Mouse (Mus musculus) limb, embryonic 14.5 days (tissue): Measurements from ENCODE around the gene Nmrk1. TPM values are rescaled to one million over a fixed set of nuclear protein-coding genes. Genes with fewer than 3 reads are reported as not detected.

ENCODE experiments used
- ATAC-seq: fragments of 200-750 bp; cut with Nextera tagmentation; 2 replicates; pipeline ENCODE4 v1.8.0; 2017; ENCODE audit warnings: low read depth, moderate number of reproducible peaks, moderate TSS enrichment; ENCODE audit not compliant: low FRiP score
- DNase-seq: peaks from one replicate; pipeline ENCODE4 v3.0.0-alpha.2; 2015; ENCODE audit warnings: low spot score
- H3K27ac ChIP-seq: fragments of 300-500 bp; sonication (generic); replicated peaks from 2 replicates; pipeline ENCODE4 v1.5.1; 2014; ENCODE audit warnings: low read depth, mild to moderate bottlenecking, low read length, moderate library complexity, mixed read lengths
- H3K27me3 ChIP-seq: fragments of 300-500 bp; sonication (generic); 2 replicates; pipeline ENCODE4 v1.6.1; 2014; ENCODE audit warnings: low read length, mixed read lengths; ENCODE audit not compliant: control insufficient read depth, insufficient read depth
- H3K36me3 ChIP-seq: fragments of 300-500 bp; sonication (generic); 2 replicates; pipeline ENCODE4 v1.6.1; 2014; ENCODE audit warnings: mild to moderate bottlenecking, low read length, moderate library complexity, mixed read lengths; ENCODE audit not compliant: control insufficient read depth, insufficient read depth
- H3K4me1 ChIP-seq: fragments of 300-500 bp; sonication (generic); 2 replicates; pipeline ENCODE4 v1.6.1; 2014; ENCODE audit warnings: antibody characterized with exemption, low read length, mixed read lengths; ENCODE audit not compliant: control insufficient read depth, insufficient read depth
- H3K4me2 ChIP-seq: fragments of 300-500 bp; sonication (generic); replicated peaks from 2 replicates; pipeline ENCODE4 v1.6.1; 2014; ENCODE audit warnings: low read depth, mild to moderate bottlenecking, low read length, moderate library complexity; ENCODE audit not compliant: severe bottlenecking
- H3K4me3 ChIP-seq: fragments of 300-500 bp; sonication (generic); replicated peaks from 2 replicates; pipeline ENCODE4 v1.5.1; 2014; ENCODE audit warnings: low read length
- H3K9ac ChIP-seq: fragments of 300-500 bp; sonication (generic); 2 replicates; pipeline ENCODE4 v1.6.1; 2014; ENCODE audit warnings: mild to moderate bottlenecking, low read depth, low read length, moderate library complexity; ENCODE audit not compliant: severe bottlenecking
- H3K9me3 ChIP-seq: fragments of 300-500 bp; sonication (generic); 2 replicates; pipeline ENCODE4 v1.6.1; 2016; ENCODE audit warnings: low read length; ENCODE audit not compliant: control insufficient read depth
- POLR2A ChIP-seq: fragments of 200-500 bp; IDR thresholded peaks from 2 replicates; pipeline ENCODE4 v1.8.0; 2012; ENCODE audit warnings: inconsistent platforms, mild to moderate bottlenecking, moderate library complexity, borderline replicate concordance; ENCODE audit not compliant: insufficient read depth, insufficient read length; ENCODE audit errors: extremely low read depth
- WGBS: fragments of 180-500 bp; shearing (Covaris S2); extraction: QIAGEN DNeasy Blood & Tissue Kit; methylation state at CpG from one replicate; pipeline ENCODE4 v1.1.7; 2014; 5-methylcytosine and 5-hydroxymethylcytosine counted together
- polyA plus RNA-seq, 2 experiments: library from polyadenylated mRNA; depleted of rRNA in 1 of 2; stranded (reverse) in 1 of 2; unstranded in 1 of 2; fragments of >200 nt; fragmentation: Nextera tagmentation in 1 of 2; extraction: Ambion mirVana in 1 of 2; gene quantifications; 2 replicates each; pipeline versions ENCODE4 v1.2.1 to v1.2.3; 2012 to 2014

Gene Nmrk1
- polyA plus RNA-seq (2012; rRNA removed) (13.6 and 15.8 TPM in 2 replicates), polyA plus RNA-seq (2014; fragmentation: Nextera tagmentation; extraction: Ambion mirVana) (12.4 TPM in 2 replicates)

- H3K9me3 ChIP-seq = no peaks in the 10 kb centered on the region
- peak within 1 kb of the TSS; percentile 70; the same call in 1 of the 2 replicates for H3K27ac ChIP-seq
- under 1% methylated on average over 49 of the region's 51 CpGs for WGBS
- peaks cover 7% of the 10 kb centered on the region; the same call in 1 of the 2 replicates for H3K4me1 ChIP-seq
- no peaks in the 10 kb centered on the region for H3K36me3 ChIP-seq
- peak; percentile 92 for DNase-seq
- peak; percentile 6; the same call in 1 of the 2 replicates for TF ChIP-seq POLR2A
- H3K9ac ChIP-seq = peak within 1 kb of the TSS; percentile 65
- H3K27me3 ChIP-seq = no peaks in the 10 kb centered on the region
- H3K4me3 ChIP-seq = peak within 1 kb of the TSS; percentile 78
- H3K4me2 ChIP-seq = peak within 1 kb of the TSS; percentile 83
- ATAC-seq = peak; percentile 99
Measured at GRCm38 (mm10) chr19:18631644-18632219, at the start of gene Nmrk1, which contains the start of gene Ostf1. Gene Nmrk1 (plus strand): TSS chr19:18631950. Gene Ostf1 (minus strand): TSS chr19:18631823.

DNA sequence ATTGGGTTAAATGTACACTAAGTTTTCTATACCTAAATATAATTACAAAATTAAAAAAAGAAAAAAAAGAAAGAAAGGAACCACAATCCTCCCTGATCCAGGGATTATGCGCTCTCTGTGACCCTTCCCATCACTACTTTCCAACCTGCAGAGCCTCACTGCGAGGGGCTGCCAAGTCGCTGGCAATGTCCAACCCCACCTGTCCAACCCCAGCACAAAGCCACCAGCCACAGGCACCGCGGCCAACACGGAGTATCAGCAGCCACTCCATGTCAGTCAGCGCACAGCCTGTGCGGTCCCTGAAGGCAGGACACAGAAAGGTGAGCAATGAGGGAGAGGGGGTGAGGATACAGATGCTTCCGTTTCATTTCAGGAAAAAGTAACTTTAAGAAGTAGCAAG, 49.5 kb upstream of the Nmrk1 start:
- TF ChIP-seq POLR2A = no peak
- 87% methylated on average over 9 of the region's 9 CpGs for WGBS
- no peak for DNase-seq
- Histone ChIP-seq H3K27ac (no peak overlapping the region), H3K27me3 (no peaks in the 10 kb centered on the region), H3K4me3 (no peak overlapping the region), H3K4me2 (no peak overlapping the region), H3K4me1 (peaks cover 10% of the 10 kb centered on the region; the same call in 1 of the 2 replicates), H3K36me3 (0 out of 2 replicates have a peak, but pooled peaks cover 6% of the 10 kb centered on the region), H3K9me3 (no peaks in the 10 kb centered on the region), H3K9ac (no peak overlapping the region)
- no peak for ATAC-seq

- DNase-seq = no peak
- no peaks in the 10 kb centered on the region for H3K9me3 ChIP-seq
- no peak overlapping the region for H3K4me3 ChIP-seq
- peaks cover 7% of the 10 kb centered on the region; the same call in 1 of the 2 replicates for H3K4me1 ChIP-seq
- no peak overlapping the region for H3K4me2 ChIP-seq
- no peak overlapping the region for H3K9ac ChIP-seq
- no peak for ATAC-seq
- H3K36me3 ChIP-seq = 0 out of 2 replicates have a peak, but pooled peaks cover 6% of the 10 kb centered on the region
- H3K27ac ChIP-seq = no peak overlapping the region
- H3K27me3 ChIP-seq = no peaks in the 10 kb centered on the region
- WGBS = 84% methylated on average over 6 of the region's 6 CpGs
- TF ChIP-seq POLR2A = no peak
Measured at GRCm38 (mm10) chr19:18582887-18583286, 48.9 kb upstream of the Nmrk1 start.

DNA sequence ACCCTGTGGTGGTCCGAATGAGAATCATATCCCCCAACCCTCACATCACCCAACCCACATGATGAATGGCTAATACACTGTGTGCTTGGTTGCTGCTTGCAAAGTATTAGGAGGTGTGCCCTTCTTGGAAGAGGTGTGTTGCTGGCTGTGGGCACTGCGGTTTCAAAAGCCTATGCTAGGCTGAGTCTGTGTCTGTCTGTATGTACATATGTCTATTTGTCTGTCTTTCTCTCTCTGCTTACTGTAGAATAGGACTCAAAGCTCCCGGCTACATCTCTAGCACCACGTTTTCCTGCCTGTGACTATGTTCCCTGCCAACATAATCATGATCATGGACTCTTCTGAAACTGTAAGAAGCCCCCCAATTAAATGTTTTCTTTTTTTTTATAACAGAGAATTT, 48.0 kb upstream of the Nmrk1 start:
- Histone ChIP-seq H3K9me3 (no peaks in the 10 kb centered on the region), H3K27me3 (no peaks in the 10 kb centered on the region), H3K4me1 (peaks cover 5% of the 10 kb centered on the region; the same call in 1 of the 2 replicates), H3K27ac (no peak overlapping the region), H3K9ac (no peak overlapping the region), H3K36me3 (0 out of 2 replicates have a peak, but pooled peaks cover 6% of the 10 kb centered on the region), H3K4me2 (no peak overlapping the region), H3K4me3 (no peak overlapping the region)
- no peak for ATAC-seq
- DNase-seq = no peak
- WGBS = 91% methylated on average over 4 of the region's 4 CpGs
- no peak for TF ChIP-seq POLR2A

DNA sequence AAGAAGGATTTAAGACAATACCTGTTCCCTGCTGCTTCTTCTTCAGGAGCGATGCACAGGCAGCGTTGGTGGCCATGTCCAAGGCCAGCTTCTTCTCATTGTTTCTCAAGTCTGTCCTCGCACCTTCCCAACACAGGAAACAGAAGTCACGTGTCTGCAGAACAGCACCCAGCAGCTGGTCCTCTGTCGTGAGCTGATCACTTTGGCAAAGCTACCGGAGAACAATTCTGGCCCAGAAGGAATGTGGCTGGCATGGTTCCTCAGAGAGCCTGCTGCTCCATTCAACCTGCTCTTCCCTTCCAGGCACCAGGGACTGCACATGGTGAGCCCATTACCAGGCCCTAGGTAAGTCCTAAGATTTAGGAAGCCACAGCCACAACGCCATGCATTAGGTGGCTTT, 47.1 kb upstream of the Nmrk1 start:
- Histone ChIP-seq H3K4me3 (no peak overlapping the region), H3K4me2 (no peak overlapping the region), H3K36me3 (0 out of 2 replicates have a peak, but pooled peaks cover 6% of the 10 kb centered on the region), H3K27ac (no peak overlapping the region), H3K4me1 (peaks cover 5% of the 10 kb centered on the region; the same call in 1 of the 2 replicates), H3K9me3 (no peaks in the 10 kb centered on the region), H3K27me3 (no peaks in the 10 kb centered on the region), H3K9ac (no peak overlapping the region)
- ATAC-seq = no peak
- 94% methylated on average over 7 of the region's 7 CpGs for WGBS
- no peak for TF ChIP-seq POLR2A
- DNase-seq = no peak
